Mouse (Mus musculus) CH12.LX (cell line): ENCODE measurements around the gene Tgfb1.

Source experiments
- BHLHE40 ChIP-seq: IDR thresholded peaks from 2 replicates; pipeline ENCODE4 v1.6.1; 2011; ENCODE audit warnings: mild to moderate bottlenecking, low read depth, low read length, improper control_type of control experiment
- CTCF ChIP-seq, 2 experiments: IDR thresholded peaks in 1 of 2; conservative IDR thresholded peaks in 1 of 2; 2 replicates each; pipeline ENCODE4 v1.5.1; 2011 to 2012; ENCODE audit warnings: low read depth in 2 of 2, low read length in 2 of 2, improper control_type of control experiment in 1 of 2, inconsistent platforms in 1 of 2, mild to moderate bottlenecking in 1 of 2, moderate library complexity in 1 of 2
- POLR2A ChIP-seq: IDR thresholded peaks from 2 replicates; pipeline ENCODE4 v1.6.1; 2011; ENCODE audit warnings: low read depth, mild to moderate bottlenecking, improper control_type of control experiment, low read length
- SIN3A ChIP-seq: IDR thresholded peaks from 2 replicates; pipeline ENCODE4 v1.6.1; 2012; ENCODE audit warnings: low read length, improper control_type of control experiment, inconsistent platforms
- USF1 ChIP-seq: IDR thresholded peaks from 2 replicates; pipeline ENCODE4 v1.6.1; 2014; ENCODE audit warnings: low read depth, mild to moderate bottlenecking, inconsistent platforms, low read length, improper control_type of control experiment
- USF2 ChIP-seq: conservative IDR thresholded peaks from 2 replicates; pipeline ENCODE4 v1.6.1; 2011; ENCODE audit warnings: low read depth, low read length, improper control_type of control experiment
- ZMIZ1 ChIP-seq: IDR thresholded peaks from 2 replicates; pipeline ENCODE4 v1.6.1; 2012; ENCODE audit warnings: low read depth, mild to moderate bottlenecking, inconsistent platforms, low read length, improper control_type of control experiment

- TF ChIP-seq POLR2A (no peak), USF1 (no peak), CTCF (conservative IDR thresholded peaks at IDR 0.05 in 1 of 2, IDR thresholded peaks at IDR 0.05 in 1 of 2; ENCODE audit: low read depth in 2 of 2, low read length in 2 of 2) (peak in 1 of 2 experiments; percentile 95; a peak in 2 of 4 replicates), BHLHE40 (peak; percentile 86), SIN3A (peak; percentile 68; the same call in 1 of the 2 replicates), ZMIZ1 (no peak), USF2 (no peak)
Observed at GRCm38 (mm10) chr7:25647574-25648123, 39.2 kb upstream of the Tgfb1 start.
